Mouse (Mus musculus) midbrain, embryonic 13.5 days (tissue): ENCODE data around the gene Haghl. TPM values are rescaled to one million over a fixed set of nuclear protein-coding genes. Genes with fewer than 3 reads are reported as not detected.

Experiments
- ATAC-seq: fragments of 200-750 bp; cut with Nextera tagmentation; 2 replicates; pipeline ENCODE4 v1.8.0; 2017; ENCODE audit warnings: mild to moderate bottlenecking, moderate TSS enrichment, moderate library complexity
- H3K27ac ChIP-seq: fragments of 300-500 bp; sonication (generic); 2 replicates; pipeline ENCODE4 v1.5.1; 2015; ENCODE audit warnings: inconsistent platforms, mild to moderate bottlenecking, moderate library complexity
- H3K27me3 ChIP-seq: fragments of 300-500 bp; sonication (generic); 2 replicates; pipeline ENCODE4 v1.6.1; 2015; ENCODE audit warnings: mild to moderate bottlenecking, inconsistent platforms
- H3K36me3 ChIP-seq: fragments of 300-500 bp; sonication (generic); 2 replicates; pipeline ENCODE4 v1.6.1; 2015; ENCODE audit warnings: mild to moderate bottlenecking, inconsistent platforms
- H3K4me1 ChIP-seq: fragments of 300-500 bp; sonication (generic); replicated peaks from 2 replicates; pipeline ENCODE4 v1.6.1; 2015; ENCODE audit warnings: inconsistent platforms
- H3K4me2 ChIP-seq: fragments of 300-500 bp; sonication (generic); replicated peaks from 2 replicates; pipeline ENCODE4 v1.6.1; 2015; ENCODE audit warnings: moderate library complexity, mild to moderate bottlenecking, inconsistent platforms
- H3K4me3 ChIP-seq: fragments of 300-500 bp; sonication (generic); replicated peaks from 2 replicates; pipeline ENCODE4 v1.5.1; 2015; ENCODE audit warnings: mild to moderate bottlenecking, inconsistent platforms
- H3K9ac ChIP-seq: fragments of 300-500 bp; sonication (generic); replicated peaks from 2 replicates; pipeline ENCODE4 v1.6.1; 2015; ENCODE audit warnings: mild to moderate bottlenecking, inconsistent platforms
- H3K9me3 ChIP-seq: fragments of 300-500 bp; sonication (generic); 2 replicates; pipeline ENCODE4 v1.6.1; 2016; ENCODE audit warnings: mild to moderate bottlenecking, inconsistent platforms
- WGBS: fragments of 180-500 bp; shearing (Covaris S2); methylation state at CpG from one replicate; pipeline ENCODE4 v1.1.7; 2015; 5-methylcytosine and 5-hydroxymethylcytosine counted together
- polyA plus RNA-seq: library from polyadenylated mRNA; unstranded; fragments of >200 nt; fragmentation: Nextera tagmentation; extraction: Ambion mirVana; gene quantifications from 2 replicates; pipeline ENCODE4 v1.2.1, GENCODE M21; 2015

Haghl gene
- polyA plus RNA-seq, 1 experiment from 2014 or later: 137 TPM

DNA sequence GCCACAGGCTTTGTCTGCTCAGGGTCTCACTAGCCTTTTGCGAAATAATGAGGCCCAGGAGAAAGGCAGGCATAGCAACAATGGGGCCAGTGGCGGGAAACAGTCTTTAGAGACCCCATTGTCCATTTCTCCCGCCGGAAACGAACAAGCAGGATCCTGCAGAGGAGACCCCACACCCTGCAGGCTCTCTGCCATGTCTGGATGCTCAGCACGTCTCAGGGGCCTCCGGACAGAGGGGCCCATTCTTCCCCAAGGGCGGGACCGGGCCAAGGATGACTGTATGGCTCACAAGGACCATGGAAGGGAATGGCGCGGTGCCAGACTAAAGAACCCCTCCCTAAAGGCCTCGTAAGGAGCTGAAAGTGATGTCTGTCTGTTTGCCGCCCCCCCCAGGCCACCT lies 8.7 kb upstream of the Haghl start:
- peaks cover 8% of the 10 kb centered on the region; the same call in 1 of the 2 replicates for H3K36me3 ChIP-seq
- WGBS: 16% methylated on average over 13 of the region's 13 CpGs
- peak overlapping the region; percentile 64 for H3K4me3 ChIP-seq
- H3K9me3 ChIP-seq: no peaks in the 10 kb centered on the region
- peak overlapping the region; percentile 91; the same call in 1 of the 2 replicates for H3K27ac ChIP-seq
- peak overlapping the region; percentile 82 for H3K4me2 ChIP-seq
- H3K9ac ChIP-seq: peak overlapping the region; percentile 71
- ATAC-seq: no peak
- H3K27me3 ChIP-seq: no peaks in the 10 kb centered on the region
- peaks cover 61% of the 10 kb centered on the region for H3K4me1 ChIP-seq

DNA sequence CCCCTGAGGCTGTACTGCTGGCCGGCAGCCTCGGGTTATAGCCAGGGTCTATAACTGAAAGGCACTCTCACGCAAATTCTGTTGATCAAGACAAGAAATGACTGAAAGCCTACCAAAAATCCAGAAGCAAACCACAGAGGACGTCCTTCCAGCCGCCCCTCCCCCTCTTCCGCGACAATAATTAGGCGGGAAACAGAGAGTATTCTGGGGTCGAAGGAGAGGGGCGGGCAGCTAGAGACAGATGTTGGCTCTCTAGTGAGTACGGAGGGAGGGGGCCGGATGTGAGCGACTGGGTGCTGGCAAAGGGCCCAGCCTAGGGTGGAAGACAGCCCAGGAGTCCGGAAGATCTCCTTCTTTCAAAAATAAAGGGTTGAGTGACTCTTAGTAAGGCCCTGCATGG lies 7.1 kb upstream of the Haghl start, which contains the start of gene Fam173a:
Gene Fam173a, minus strand, starts transcription at position 287 of the 400 bp plus-strand sequence.
- WGBS: 1% methylated on average over 14 of the region's 14 CpGs
- Histone ChIP-seq H3K4me2 (peak within 1 kb of the TSS; percentile 82), H3K4me1 (peaks cover 61% of the 10 kb centered on the region)

GRCm38 (mm10) chr17:25791843-25792527 lies 6.5 kb upstream of the Haghl start:
- no peaks in the 10 kb centered on the region for H3K27me3 ChIP-seq
- peak overlapping the region; percentile 91 for H3K27ac ChIP-seq
- under 1% methylated on average over 45 of the region's 45 CpGs for WGBS
- H3K4me2 ChIP-seq: peak overlapping the region; percentile 72
- peak; percentile 73 for ATAC-seq
- H3K36me3 ChIP-seq: peaks cover 24% of the 10 kb centered on the region
- no peaks in the 10 kb centered on the region for H3K9me3 ChIP-seq
- H3K9ac ChIP-seq: peak overlapping the region; percentile 81
- peaks cover 58% of the 10 kb centered on the region for H3K4me1 ChIP-seq
- H3K4me3 ChIP-seq: peak overlapping the region; percentile 79

More for the DNA sequence above, 7.1 kb upstream of the Haghl start, which contains the start of gene Fam173a:
- peak within 1 kb of the TSS; percentile 91 for H3K27ac ChIP-seq
- H3K9me3 ChIP-seq: no peaks in the 10 kb centered on the region
- H3K4me3 ChIP-seq: peak within 1 kb of the TSS; percentile 79
- peak; percentile 53 for ATAC-seq
- H3K36me3 ChIP-seq: peaks cover 18% of the 10 kb centered on the region
- peak within 1 kb of the TSS; percentile 81 for H3K9ac ChIP-seq
- H3K27me3 ChIP-seq: no peaks in the 10 kb centered on the region

- Histone ChIP-seq H3K4me3 (peak overlapping the region; percentile 79), H3K9ac (peak overlapping the region; percentile 81), H3K9me3 (no peaks in the 10 kb centered on the region), H3K4me1 (peaks cover 53% of the 10 kb centered on the region), H3K27me3 (no peaks in the 10 kb centered on the region), H3K36me3 (peaks cover 25% of the 10 kb centered on the region), H3K4me2 (peak overlapping the region; percentile 72), H3K27ac (peak overlapping the region; percentile 91)
- 30% methylated on average over 19 of the region's 19 CpGs for WGBS
- no peak for ATAC-seq
These were observed 5.9 kb upstream of the Haghl start for GRCm38 (mm10) chr17:25791320-25791842.

DNA sequence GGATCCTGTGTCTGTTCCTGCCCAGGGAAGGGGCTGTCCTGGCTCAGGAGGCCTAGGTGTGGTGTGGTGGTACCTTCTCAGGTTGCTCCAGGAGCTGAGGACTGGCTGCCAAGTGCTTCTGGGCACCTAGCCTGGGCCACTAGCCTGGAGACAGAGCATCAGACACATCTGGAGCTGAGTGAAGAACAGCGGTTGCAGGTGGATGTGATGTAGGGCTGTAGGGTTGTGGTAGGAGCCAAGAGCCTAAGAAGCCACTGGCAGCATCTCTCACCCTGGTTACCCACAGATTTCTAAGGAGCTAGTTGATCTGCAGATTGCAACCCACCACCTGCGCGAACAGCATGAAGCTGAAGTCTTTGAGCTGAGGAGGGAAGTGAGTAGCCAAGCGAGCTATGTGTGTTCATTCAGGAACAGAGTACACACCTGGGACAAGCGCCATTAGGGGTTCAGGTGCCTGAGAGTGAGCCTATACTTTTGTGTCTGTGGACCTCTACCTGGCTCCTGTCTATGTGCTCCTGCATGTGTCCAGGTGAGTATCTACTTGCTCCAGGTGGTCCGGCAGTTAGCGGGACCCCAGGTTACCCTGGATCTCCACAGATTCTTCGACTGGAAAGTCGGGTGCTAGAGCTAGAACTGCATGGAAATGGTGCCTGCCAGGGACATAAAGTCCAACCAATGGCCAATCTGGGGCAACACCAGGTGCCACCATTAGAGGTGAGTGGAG lies 1.5 kb upstream of the Haghl start:
- ATAC-seq: no peak
- H3K9me3 ChIP-seq: no peaks in the 10 kb centered on the region
- no peak overlapping the region for H3K9ac ChIP-seq
- H3K36me3 ChIP-seq: peaks cover 48% of the 10 kb centered on the region
- no peak overlapping the region for H3K4me2 ChIP-seq
- no peak overlapping the region for H3K4me3 ChIP-seq
- peaks cover 40% of the 10 kb centered on the region for H3K4me1 ChIP-seq
- no peak overlapping the region for H3K27ac ChIP-seq
- 89% methylated on average over 9 of the region's 9 CpGs for WGBS
- no peaks in the 10 kb centered on the region for H3K27me3 ChIP-seq

DNA sequence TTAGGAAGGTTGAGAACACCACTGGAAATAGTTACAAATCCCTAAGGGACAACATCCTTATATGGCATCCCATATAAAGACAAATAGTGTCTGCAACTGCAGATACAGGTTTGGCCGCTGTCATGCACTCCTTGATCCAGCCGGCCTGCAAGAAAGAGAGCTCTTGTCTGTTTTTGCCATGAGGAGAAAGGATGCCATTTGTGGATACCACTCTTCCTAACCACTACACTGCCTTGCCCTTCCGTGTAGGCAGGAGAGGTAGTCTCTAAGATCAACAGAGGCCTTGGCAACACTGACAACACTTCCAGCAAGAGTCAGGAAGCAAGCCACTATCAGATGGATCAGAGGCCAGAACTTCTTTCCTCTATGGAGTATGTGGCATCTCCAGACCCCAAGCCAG lies 807 bp upstream of the Haghl start, which contains the start of gene Ccdc78:
Gene Ccdc78, plus strand, starts transcription at position 301 of the 400 bp plus-strand sequence.
- ATAC-seq: no peak
- WGBS: 88% methylated on average over 3 of the region's 3 CpGs
- H3K4me3 ChIP-seq: peak within 1 kb of the TSS; percentile 69
- H3K4me2 ChIP-seq: peak within 1 kb of the TSS; percentile 82
- no peaks in the 10 kb centered on the region for H3K27me3 ChIP-seq
- no peaks in the 10 kb centered on the region for H3K9me3 ChIP-seq
- H3K27ac ChIP-seq: peak within 1 kb of the TSS; percentile 77
- H3K4me1 ChIP-seq: peaks cover 36% of the 10 kb centered on the region
- H3K9ac ChIP-seq: peak within 1 kb of the TSS; percentile 84
- peaks cover 54% of the 10 kb centered on the region for H3K36me3 ChIP-seq

DNA sequence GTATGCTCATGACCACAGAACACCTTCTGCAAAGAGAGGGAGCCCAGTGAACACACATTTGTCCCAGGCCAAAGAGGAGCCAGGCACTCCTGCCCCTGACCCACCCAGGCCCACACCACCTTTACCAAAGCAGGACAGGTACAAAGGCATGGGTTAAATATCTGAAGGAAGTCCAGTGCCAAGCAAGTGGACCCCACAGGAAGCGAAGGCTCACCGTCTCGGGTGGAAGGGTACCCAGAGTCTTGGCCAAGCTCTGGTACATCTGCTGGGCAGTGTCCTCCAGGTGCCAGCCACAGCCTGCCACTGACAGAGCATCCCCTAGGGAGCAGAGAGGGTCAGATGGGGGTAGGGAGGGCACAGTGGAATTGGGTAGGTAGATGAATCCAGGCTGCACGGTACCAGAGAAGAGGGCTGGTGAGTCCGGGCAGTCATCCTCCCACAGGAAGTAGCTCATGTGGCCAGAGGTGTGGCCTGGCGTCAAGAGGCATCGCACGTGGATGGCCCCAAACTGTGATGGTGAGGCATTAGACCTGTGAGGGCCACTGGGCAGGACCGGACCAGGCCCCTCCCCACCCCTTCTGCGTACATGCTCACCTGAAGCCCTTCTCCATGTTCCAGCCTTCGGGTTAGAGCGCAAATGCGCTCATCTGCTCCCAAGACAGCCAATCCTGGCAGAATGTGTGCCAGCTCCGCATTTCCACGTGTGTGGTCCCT lies 1.5 kb downstream of the Haghl start:
- Histone ChIP-seq H3K9ac (peak overlapping the region; percentile 84), H3K4me1 (peaks cover 26% of the 10 kb centered on the region), H3K4me3 (peak overlapping the region; percentile 69), H3K27ac (no peak overlapping the region), H3K9me3 (no peaks in the 10 kb centered on the region), H3K4me2 (peak overlapping the region; percentile 82), H3K36me3 (peaks cover 63% of the 10 kb centered on the region), H3K27me3 (no peaks in the 10 kb centered on the region)
- ATAC-seq: no peak
- WGBS: 84% methylated on average over 15 of the region's 15 CpGs

DNA sequence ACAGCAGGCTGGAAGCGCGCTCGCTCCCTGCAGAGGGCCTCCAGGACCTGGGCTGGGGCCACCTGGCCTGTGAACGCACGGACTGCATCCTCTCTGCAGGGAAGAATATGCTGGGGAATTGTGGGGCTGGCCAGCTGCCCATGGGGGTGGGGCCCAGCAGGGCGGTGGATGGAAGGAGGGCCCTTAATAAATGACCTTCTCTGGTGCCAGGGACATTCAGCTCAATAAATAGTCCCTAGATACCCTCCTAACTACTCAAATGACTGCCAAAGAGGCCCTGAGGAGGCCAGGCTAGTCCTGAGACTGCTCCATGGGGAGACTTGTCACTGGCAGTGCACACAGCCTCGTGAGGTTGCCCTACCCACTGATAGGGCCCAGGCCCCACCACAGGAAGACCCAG lies 2.4 kb downstream of the Haghl start:
- H3K27ac ChIP-seq: no peak overlapping the region
- no peak overlapping the region; the same call in 1 of the 2 replicates for H3K9ac ChIP-seq
- no peaks in the 10 kb centered on the region for H3K9me3 ChIP-seq
- H3K4me2 ChIP-seq: no peak overlapping the region
- WGBS: 83% methylated on average over 7 of the region's 7 CpGs
- no peaks in the 10 kb centered on the region for H3K27me3 ChIP-seq
- H3K4me1 ChIP-seq: peaks cover 26% of the 10 kb centered on the region
- peaks cover 64% of the 10 kb centered on the region for H3K36me3 ChIP-seq
- H3K4me3 ChIP-seq: no peak overlapping the region
- no peak for ATAC-seq

DNA sequence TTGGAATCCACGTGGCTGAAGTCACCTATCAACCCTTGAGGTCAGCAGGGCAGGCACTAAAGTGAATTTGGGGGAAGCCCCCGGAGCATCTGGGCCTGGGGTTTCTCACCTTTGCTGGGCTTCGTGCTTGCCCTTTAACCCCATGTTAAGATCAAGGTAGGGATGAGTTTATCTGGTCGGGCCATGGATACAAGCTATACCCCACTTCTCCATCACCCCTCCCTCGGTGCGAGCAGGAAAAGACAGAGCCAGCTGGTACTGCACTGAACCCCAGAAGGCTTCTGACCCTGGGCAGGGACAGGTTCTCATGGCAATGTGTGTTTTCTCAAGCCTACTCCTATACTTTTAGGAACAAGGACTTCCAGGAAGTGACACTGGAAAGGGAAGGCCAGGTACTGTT lies 4.1 kb downstream of the Haghl start:
- Histone ChIP-seq H3K9ac (no peak overlapping the region), H3K9me3 (no peaks in the 10 kb centered on the region), H3K4me3 (no peak overlapping the region), H3K4me2 (no peak overlapping the region), H3K27me3 (no peaks in the 10 kb centered on the region), H3K36me3 (peaks cover 66% of the 10 kb centered on the region), H3K4me1 (peaks cover 26% of the 10 kb centered on the region), H3K27ac (0 out of 2 replicates have a peak overlapping the region, but pooled peaks have one; percentile 30)
- WGBS: 84% methylated on average over 6 of the region's 6 CpGs
- ATAC-seq: no peak

- WGBS: 92% methylated on average over 5 of the region's 5 CpGs
- Histone ChIP-seq H3K9me3 (no peaks in the 10 kb centered on the region), H3K4me2 (no peak overlapping the region), H3K4me1 (peaks cover 12% of the 10 kb centered on the region), H3K4me3 (no peak overlapping the region), H3K36me3 (peaks cover 52% of the 10 kb centered on the region), H3K27me3 (no peaks in the 10 kb centered on the region), H3K9ac (no peak overlapping the region), H3K27ac (no peak overlapping the region)
- no peak for ATAC-seq
These were observed 7.5 kb downstream of the Haghl start for GRCm38 (mm10) chr17:25777948-25778347.

DNA sequence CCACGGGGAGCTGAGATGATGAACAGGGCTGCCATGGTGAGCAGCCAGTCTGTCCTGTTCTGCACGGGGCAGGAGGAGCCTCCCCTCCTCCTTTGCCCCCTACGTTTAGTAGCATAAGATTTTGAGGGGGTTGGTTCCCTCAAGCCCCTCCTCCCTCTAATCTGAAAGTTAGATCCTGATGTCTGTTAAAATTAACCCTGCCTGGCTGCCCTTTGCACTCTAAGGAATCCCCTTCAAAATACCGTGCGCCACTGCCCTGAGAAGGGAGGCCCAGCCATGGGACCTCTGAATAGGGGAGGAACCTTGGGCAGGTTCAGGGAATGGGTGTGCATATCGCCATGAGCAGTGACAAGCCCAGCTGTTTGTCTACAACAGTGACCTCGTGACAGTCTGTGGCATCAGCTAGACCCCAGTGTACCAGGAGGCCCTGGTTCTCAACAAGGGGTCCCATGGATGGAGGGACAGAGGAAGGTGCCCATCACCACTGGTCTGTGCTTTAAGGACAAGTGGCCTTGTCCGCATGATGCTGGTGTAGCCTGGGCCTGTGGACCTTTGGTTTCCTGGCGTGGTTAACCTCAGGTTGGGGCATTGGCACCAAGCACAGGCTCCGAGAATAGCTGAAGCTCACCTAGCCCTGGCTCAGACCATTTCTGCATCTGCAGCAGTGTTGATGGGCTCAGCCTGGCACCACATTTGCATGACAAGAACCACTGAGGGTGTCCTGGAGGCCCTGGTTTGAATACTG lies 10.0 kb downstream of the Haghl start:
- Histone ChIP-seq H3K4me3 (no peak overlapping the region), H3K36me3 (peaks cover 28% of the 10 kb centered on the region), H3K4me2 (peak overlapping the region; percentile 79; the same call in 1 of the 2 replicates), H3K9me3 (no peaks in the 10 kb centered on the region), H3K27me3 (no peaks in the 10 kb centered on the region), H3K9ac (no peak overlapping the region), H3K4me1 (peaks cover 9% of the 10 kb centered on the region), H3K27ac (no peak overlapping the region)
- ATAC-seq: no peak
- WGBS: 83% methylated on average over 10 of the region's 10 CpGs
